Mouse (Mus musculus): ENCODE measurements around the gene Carns1. TPM values are rescaled to one million over a fixed set of nuclear protein-coding genes. Genes with fewer than 3 reads are reported as not detected.

Carns1 gene
- total RNA-seq, 2 experiments from 2014 or later = 23.1 to 25.9 TPM

- TF ChIP-seq CTCF (IDR thresholded peaks at IDR 0.05) = no peak
- peak; percentile 62 for DNase-seq
- intact Hi-C loops (cut with DNase I) = no loop called here
- peak within 1 kb of the TSS; percentile 80 for H3K27ac ChIP-seq
- peak within 1 kb of the TSS; percentile 89 for H3K4me3 ChIP-seq
Observed at GRCm38 (mm10) chr19:4214071-4214770, 38.9 kb upstream of the Carns1 start, which contains the start of the genes Clcf1 and AC109138.7. Gene Clcf1, plus strand, starts transcription at chr19:4214238. Gene AC109138.7, plus strand, starts transcription at chr19:4214357.

GRCm38 (mm10) chr19:4213524-4213974 lies 38.3 kb upstream of the Carns1 start:
- DNase-seq = peak; percentile 22
- TF ChIP-seq CTCF (IDR thresholded peaks at IDR 0.05) = no peak
- peak overlapping the region; percentile 80 for H3K27ac ChIP-seq
- H3K4me3 ChIP-seq = peak overlapping the region; percentile 89
- intact Hi-C loops (cut with DNase I) = no loop called here

GRCm38 (mm10) chr19:4211891-4212588 lies 36.8 kb upstream of the Carns1 start:
- TF ChIP-seq CTCF (IDR thresholded peaks at IDR 0.05) = no peak
- intact Hi-C loops (cut with DNase I) = no loop called here
- Histone ChIP-seq H3K4me3 (no peak overlapping the region), H3K27ac (no peak overlapping the region)
- peak; percentile 11 for DNase-seq

- no peak overlapping the region for H3K27ac ChIP-seq
- no peak overlapping the region for H3K4me3 ChIP-seq
- intact Hi-C loops (cut with DNase I) = no loop called here
- TF ChIP-seq CTCF (IDR thresholded peaks at IDR 0.05) = no peak
- no peak for DNase-seq
Observed at GRCm38 (mm10) chr19:4208563-4208962, 33.3 kb upstream of the Carns1 start.

GRCm38 (mm10) chr19:4206971-4207370 lies 31.7 kb upstream of the Carns1 start:
- no peak overlapping the region for H3K4me3 ChIP-seq
- intact Hi-C loops (cut with DNase I) = loop anchor here (1.0 to 2.0 kb wide), 2 partner anchors 21 to 104 kb away; no protein-coding TSS in a partner anchor
- TF ChIP-seq CTCF (IDR thresholded peaks at IDR 0.05) = no peak; the same call in 1 of the 2 replicates
- peak; percentile 82 for DNase-seq
- H3K27ac ChIP-seq = no peak overlapping the region

GRCm38 (mm10) chr19:4204889-4205288 lies 29.6 kb upstream of the Carns1 start:
- no peak for DNase-seq
- H3K27ac ChIP-seq = no peak overlapping the region
- intact Hi-C loops (cut with DNase I) = no loop called here
- no peak overlapping the region for H3K4me3 ChIP-seq
- no peak for TF ChIP-seq CTCF (IDR thresholded peaks at IDR 0.05)

GRCm38 (mm10) chr19:4203604-4204326 lies 28.5 kb upstream of the Carns1 start:
- peak overlapping the region; percentile 2; the same call in 1 of the 2 replicates for H3K27ac ChIP-seq
- intact Hi-C loops (cut with DNase I) = no loop called here
- DNase-seq = no peak

GRCm38 (mm10) chr19:4203148-4203547 lies 27.9 kb upstream of the Carns1 start:
- no peak overlapping the region for H3K4me3 ChIP-seq
- DNase-seq = no peak
- H3K27ac ChIP-seq = peak overlapping the region; percentile 9; the same call in 1 of the 2 replicates
- peak; percentile 6; the same call in 1 of the 2 replicates for TF ChIP-seq CTCF (IDR thresholded peaks at IDR 0.05)
- intact Hi-C loops (cut with DNase I) = no loop called here

More at GRCm38 (mm10) chr19:4203604-4204326, 28.5 kb upstream of the Carns1 start:
- TF ChIP-seq CTCF (IDR thresholded peaks at IDR 0.05) = no peak
- H3K4me3 ChIP-seq = no peak overlapping the region

- intact Hi-C loops (cut with DNase I) = no loop called here
- TF ChIP-seq CTCF (IDR thresholded peaks at IDR 0.05) = no peak
- DNase-seq = no peak
- Histone ChIP-seq H3K27ac (peak overlapping the region; percentile 92), H3K4me3 (peak overlapping the region; percentile 83)
Observed at GRCm38 (mm10) chr19:4202149-4202548, 26.9 kb upstream of the Carns1 start.

- peak; percentile 97 for DNase-seq
- no peak for TF ChIP-seq CTCF (IDR thresholded peaks at IDR 0.05)
- H3K4me3 ChIP-seq = peak within 1 kb of the TSS; percentile 83
- peak within 1 kb of the TSS; percentile 92 for H3K27ac ChIP-seq
- intact Hi-C loops (cut with DNase I) = no loop called here
Observed at GRCm38 (mm10) chr19:4201291-4201909, 26.1 kb upstream of the Carns1 start, which contains the start of gene Rad9a. Gene Rad9a, minus strand, starts transcription at chr19:4201662.

GRCm38 (mm10) chr19:4197180-4197579 lies 21.9 kb upstream of the Carns1 start:
- intact Hi-C loops (cut with DNase I) = no loop called here
- Histone ChIP-seq H3K4me3 (no peak overlapping the region), H3K27ac (no peak overlapping the region)
- no peak for DNase-seq
- no peak for TF ChIP-seq CTCF (IDR thresholded peaks at IDR 0.05)

GRCm38 (mm10) chr19:4196548-4196947 lies 21.3 kb upstream of the Carns1 start:
- peak; percentile 46 for DNase-seq
- TF ChIP-seq CTCF (IDR thresholded peaks at IDR 0.05) = no peak
- intact Hi-C loops (cut with DNase I) = no loop called here
- Histone ChIP-seq H3K27ac (no peak overlapping the region), H3K4me3 (no peak overlapping the region)
